Comparison of ENCODE assay signal across 13 mouse cellular contexts in genomic region chr17:31223835-31224234, GRCm38 (mm10). TPM values are rescaled to one million over a fixed set of nuclear protein-coding genes. Genes with fewer than 3 reads are reported as not detected.
A peak's percentile ranks its signal among the peaks of the same experiment; 100 is the strongest.
DNase-seq lines count a peak whose midpoint lies in the region; ATAC-seq and TF ChIP-seq lines count a peak whose summit lies in the region.
"Had no signal": no experiment of that assay in that cellular context is flagged by ENCODE, and none has a peak within 500 bp of the region (broad histone marks: within the 10 kb centered on the region; RNA-seq: fewer than 3 reads in every experiment).

No protein-coding gene starts in this region.

- H3K9ac ChIP-seq in kidney, postnatal 0 days (ENCODE audit: low read depth, low read length), result no peak overlapping the region
- H3K9ac ChIP-seq: embryonic facial prominence, embryonic 13.5 days had no signal

- WGBS in kidney, postnatal 0 days, result 47% methylated on average over 7 of the region's 7 CpGs

- no peak overlapping the region for H3K4me2 ChIP-seq in kidney, postnatal 0 days (ENCODE audit: low read length)
- H3K4me2 ChIP-seq: embryonic facial prominence, embryonic 13.5 days had no signal

- no peaks in the 10 kb centered on the region for H3K36me3 ChIP-seq in kidney, postnatal 0 days (ENCODE audit: insufficient read depth, low read length)
- H3K36me3 ChIP-seq: embryonic facial prominence, embryonic 13.5 days; limb, embryonic 10.5 days had no signal

- DNase-seq in kidney, postnatal 0 days (ENCODE audit: low spot score), result peak; percentile 43
- no peak for DNase-seq in kidney, adult 11 months
- DNase-seq in lung, postnatal 4 days, result peak; percentile 22 to 40
- peak; percentile 65 for DNase-seq in thymus, postnatal 25 days
- DNase-seq in ovary, adult 18-20 months (ENCODE audit: low spot score), result no peak
- no peak for DNase-seq in cerebellum, adult 9-11 months
- DNase-seq: heart, postnatal 10 days; kidney, adult 9 months had no signal

- ATAC-seq in kidney, postnatal 0 days (replicated peaks; ENCODE audit: low FRiP score, low read depth), result no peak
- peak; percentile 85 for ATAC-seq in common myeloid progenitor, adult 5-6 weeks (replicated peaks; ENCODE audit: low read depth, poor library complexity, severe bottlenecking)
- no peak for ATAC-seq in erythroid progenitor cell, adult 5-6 weeks (replicated peaks; ENCODE audit: low FRiP score, poor library complexity, severe bottlenecking)

- H3K4me1 ChIP-seq in kidney, postnatal 0 days (replicated peaks; ENCODE audit: insufficient read depth, low read length), result no peaks in the 10 kb centered on the region

- no peak overlapping the region for H3K27ac ChIP-seq in kidney, postnatal 0 days
- H3K27ac ChIP-seq: embryonic facial prominence, embryonic 13.5 days; limb, embryonic 10.5 days had no signal

- H3K4me3 ChIP-seq in kidney, postnatal 0 days (replicated peaks; ENCODE audit: low read depth, low read length), result no peak overlapping the region
- H3K4me3 ChIP-seq: embryonic facial prominence, embryonic 13.5 days; limb, embryonic 10.5 days had no signal

- no peaks in the 10 kb centered on the region for H3K9me3 ChIP-seq in kidney, postnatal 0 days (replicated peaks; ENCODE audit: low read length)
- H3K9me3 ChIP-seq: embryonic facial prominence, embryonic 13.5 days; limb, embryonic 10.5 days had no signal

- H3K27me3 ChIP-seq in kidney, postnatal 0 days (ENCODE audit: insufficient read depth, low read length), result no peaks in the 10 kb centered on the region
- H3K27me3 ChIP-seq: embryonic facial prominence, embryonic 13.5 days had no signal

- TF ChIP-seq CTCF in kidney, postnatal 0 days (IDR thresholded peaks at IDR 0.05; ENCODE audit: low read depth), result no peak

RNA-seq across cellular contexts. Expression of gene Ubash3a, which starts 16.2 kb away (rescaled TPM):
- 0.11 and 0.14 TPM in 2 replicates for polyA plus RNA-seq in kidney, postnatal 0 days (2015; fragmentation: Nextera tagmentation; extraction: Ambion mirVana)
- 35.5 and 37.7 TPM in 2 replicates for total RNA-seq in common myeloid progenitor, adult 5-6 weeks (2017)
- total RNA-seq in erythroid progenitor cell, adult 5-6 weeks (2015; ENCODE audit: low replicate concordance), result 5.0 and 6.8 TPM in 2 replicates
- total RNA-seq in erythroid progenitor cell, adult 5-6 weeks (2017; ENCODE audit: low replicate concordance), result 1.8 and 12.2 TPM in 2 replicates

RNA-seq across cellular contexts. Expression of gene Tmprss3, which starts 25.1 kb away (rescaled TPM):
- polyA plus RNA-seq in kidney, postnatal 0 days (2015; fragmentation: Nextera tagmentation; extraction: Ambion mirVana), result 0.05 TPM in 1 of 2 replicates, not detected in the other
- 2.9 and 4.2 TPM in 2 replicates for total RNA-seq in common myeloid progenitor, adult 5-6 weeks (2017)
- total RNA-seq in erythroid progenitor cell, adult 5-6 weeks (2015; ENCODE audit: low replicate concordance), result 1.8 TPM in 1 of 2 replicates, not detected in the other
- total RNA-seq in erythroid progenitor cell, adult 5-6 weeks (2017; ENCODE audit: low replicate concordance), result 0.15 TPM in 1 of 2 replicates, not detected in the other
- total RNA-seq: heart, postnatal 10 days had no signal
- polyA plus RNA-seq: embryonic facial prominence, embryonic 13.5 days; limb, embryonic 10.5 days; small intestine, adult 2 months had no signal

RNA-seq across cellular contexts. Expression of gene Rsph1, which starts 53.3 kb away (rescaled TPM):
- polyA plus RNA-seq in kidney, postnatal 0 days (2015; fragmentation: Nextera tagmentation; extraction: Ambion mirVana), result 1.3 and 2.2 TPM in 2 replicates
- total RNA-seq in common myeloid progenitor, adult 5-6 weeks (2017), result not detected in 2 replicates
- 4.0 TPM in 1 of 2 replicates, not detected in the other for total RNA-seq in erythroid progenitor cell, adult 5-6 weeks (2015; ENCODE audit: low replicate concordance)
- not detected in 2 replicates for total RNA-seq in erythroid progenitor cell, adult 5-6 weeks (2017; ENCODE audit: low replicate concordance)

RNA-seq across cellular contexts. Expression of gene Tff1, which starts 58.8 kb away (rescaled TPM):
- polyA plus RNA-seq in kidney, postnatal 0 days (2015; fragmentation: Nextera tagmentation; extraction: Ambion mirVana), result 0.62 TPM in 1 of 2 replicates, not detected in the other
- not detected in 2 replicates for total RNA-seq in common myeloid progenitor, adult 5-6 weeks (2017)
- total RNA-seq in erythroid progenitor cell, adult 5-6 weeks (2015; ENCODE audit: low replicate concordance), result not detected in 2 replicates
- not detected in 2 replicates for total RNA-seq in erythroid progenitor cell, adult 5-6 weeks (2017; ENCODE audit: low replicate concordance)
- total RNA-seq: heart, postnatal 10 days had no signal
- polyA plus RNA-seq: embryonic facial prominence, embryonic 13.5 days; limb, embryonic 10.5 days had no signal

Comparison
In these comparisons a context has a peak if more than half of its experiments do, and no peak if none do; other contexts are left out.
1. DNase-seq: peak in kidney, postnatal 0 days (single experiment), lung, postnatal 4 days (2 of 2) and thymus, postnatal 25 days (single experiment); none in kidney, adult 11 months (single experiment), ovary, adult 18-20 months (single experiment) and cerebellum, adult 9-11 months (single experiment).